Mouse (Mus musculus) embryonic facial prominence, embryonic 11.5 days (tissue): ENCODE data around the gene Hao2. TPM values are rescaled to one million over a fixed set of nuclear protein-coding genes. Genes with fewer than 3 reads are reported as not detected.

ENCODE experiments used
- ATAC-seq: fragments of 200-750 bp; cut with Nextera tagmentation; replicated peaks from 2 replicates; pipeline ENCODE4 v1.8.0; 2017; ENCODE audit warnings: low read depth; ENCODE audit not compliant: insufficient number of reproducible peaks, low FRiP score, low TSS enrichment
- DNase-seq: peaks from one replicate; pipeline ENCODE4 v3.0.0-alpha.2; 2015; ENCODE audit warnings: low spot score
- H3K27ac ChIP-seq: fragments of 300-500 bp; sonication (generic); replicated peaks from 2 replicates; pipeline ENCODE4 v1.5.1; 2014; ENCODE audit warnings: mild to moderate bottlenecking, low read depth, low read length, control low read depth
- H3K27me3 ChIP-seq: fragments of 300-500 bp; sonication (generic); 2 replicates; pipeline ENCODE4 v1.6.1; 2014; ENCODE audit warnings: mild to moderate bottlenecking, low read length, moderate library complexity, mixed read lengths; ENCODE audit not compliant: control insufficient read depth, insufficient read depth
- H3K36me3 ChIP-seq: fragments of 300-500 bp; sonication (generic); replicated peaks from 2 replicates; pipeline ENCODE4 v1.6.1; 2014; ENCODE audit warnings: low read depth, mild to moderate bottlenecking, low read length, moderate library complexity, mixed read lengths; ENCODE audit not compliant: control insufficient read depth, insufficient read depth
- H3K4me1 ChIP-seq: fragments of 300-500 bp; sonication (generic); 2 replicates; pipeline ENCODE4 v1.6.1; 2014; ENCODE audit warnings: low read length, mixed read lengths; ENCODE audit not compliant: control insufficient read depth, insufficient read depth
- H3K4me2 ChIP-seq: fragments of 300-500 bp; sonication (generic); 2 replicates; pipeline ENCODE4 v1.6.1; 2014; ENCODE audit warnings: low read depth, mild to moderate bottlenecking, control low read depth, low read length, moderate library complexity
- H3K4me3 ChIP-seq: fragments of 300-500 bp; sonication (generic); 2 replicates; pipeline ENCODE4 v1.5.1; 2014; ENCODE audit warnings: low read depth, low read length, control low read depth
- H3K9ac ChIP-seq: fragments of 300-500 bp; sonication (generic); replicated peaks from 2 replicates; pipeline ENCODE4 v1.6.1; 2014; ENCODE audit warnings: mild to moderate bottlenecking, control low read depth, low read length
- H3K9me3 ChIP-seq: fragments of 300-500 bp; sonication (generic); replicated peaks from 2 replicates; pipeline ENCODE4 v1.6.1; 2016; ENCODE audit warnings: mild to moderate bottlenecking, low read length, inconsistent platforms, mixed read lengths; ENCODE audit not compliant: control insufficient read depth
- WGBS: fragments of 180-500 bp; shearing (Covaris S2); extraction: QIAGEN DNeasy Blood & Tissue Kit; methylation state at CpG from one replicate; pipeline ENCODE4 v1.1.7; 2014; 5-methylcytosine and 5-hydroxymethylcytosine counted together
- polyA plus RNA-seq: library from polyadenylated mRNA; unstranded; fragments of >200 nt; fragmentation: Nextera tagmentation; extraction: Ambion mirVana; gene quantifications from 2 replicates; pipeline ENCODE4 v1.2.1, GENCODE M21; 2014

Hao2 gene
- polyA plus RNA-seq, 1 experiment from 2014 or later = not detected

DNA sequence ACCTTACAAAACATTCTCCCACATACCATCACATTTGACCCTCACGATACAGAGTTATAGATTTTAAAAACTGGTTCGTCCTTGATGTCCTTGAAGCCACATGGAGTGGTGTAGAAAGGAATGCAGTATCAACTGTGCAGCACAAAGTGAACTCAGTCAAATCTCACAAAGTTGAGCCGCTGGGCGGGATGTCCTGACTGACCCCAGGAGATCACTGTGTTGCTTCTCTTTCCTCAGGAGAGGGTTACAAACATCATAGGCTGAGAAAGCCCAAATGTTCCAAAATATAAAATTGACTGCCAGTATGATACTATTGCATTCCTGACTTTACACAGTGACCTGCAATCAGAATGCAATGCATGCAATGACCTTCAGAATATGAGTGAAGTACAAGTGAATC, 2.6 kb downstream of the Hao2 start:
- H3K36me3 ChIP-seq = no peaks in the 10 kb centered on the region
- 89% methylated on average over 4 of the region's 4 CpGs for WGBS
- H3K4me2 ChIP-seq = no peak overlapping the region
- no peak overlapping the region for H3K27ac ChIP-seq
- no peaks in the 10 kb centered on the region for H3K9me3 ChIP-seq
- DNase-seq (no peak), ATAC-seq (no peak)
- H3K4me3 ChIP-seq = no peak overlapping the region
- no peaks in the 10 kb centered on the region for H3K4me1 ChIP-seq
- no peaks in the 10 kb centered on the region for H3K27me3 ChIP-seq
- H3K9ac ChIP-seq = no peak overlapping the region

DNA sequence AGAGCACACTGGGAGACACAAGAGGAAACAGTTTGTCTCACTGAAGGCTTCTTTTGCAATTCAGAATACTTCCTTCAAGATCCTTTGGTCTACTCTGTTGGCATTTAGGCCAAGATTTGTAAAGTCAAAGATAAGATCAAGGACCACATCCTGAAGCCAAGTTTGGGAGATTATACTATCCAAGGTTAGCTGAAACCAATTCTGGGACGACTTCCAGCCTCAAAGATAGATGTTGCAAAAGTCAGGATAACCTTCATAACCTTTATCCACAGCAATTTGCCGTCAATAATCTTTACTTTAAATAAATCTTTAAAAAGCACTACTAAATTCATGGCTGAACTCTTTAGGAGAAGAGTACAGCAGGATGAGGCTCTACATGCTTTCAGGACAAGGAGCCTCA, 4.8 kb downstream of the Hao2 start:
- Histone ChIP-seq H3K4me1 (no peaks in the 10 kb centered on the region), H3K9me3 (no peaks in the 10 kb centered on the region), H3K4me3 (no peak overlapping the region), H3K27ac (no peak overlapping the region), H3K36me3 (no peaks in the 10 kb centered on the region), H3K27me3 (no peaks in the 10 kb centered on the region), H3K4me2 (no peak overlapping the region), H3K9ac (no peak overlapping the region)
- ATAC-seq (no peak), DNase-seq (no peak)
- WGBS = 78% methylated on average over 2 of the region's 2 CpGs

DNA sequence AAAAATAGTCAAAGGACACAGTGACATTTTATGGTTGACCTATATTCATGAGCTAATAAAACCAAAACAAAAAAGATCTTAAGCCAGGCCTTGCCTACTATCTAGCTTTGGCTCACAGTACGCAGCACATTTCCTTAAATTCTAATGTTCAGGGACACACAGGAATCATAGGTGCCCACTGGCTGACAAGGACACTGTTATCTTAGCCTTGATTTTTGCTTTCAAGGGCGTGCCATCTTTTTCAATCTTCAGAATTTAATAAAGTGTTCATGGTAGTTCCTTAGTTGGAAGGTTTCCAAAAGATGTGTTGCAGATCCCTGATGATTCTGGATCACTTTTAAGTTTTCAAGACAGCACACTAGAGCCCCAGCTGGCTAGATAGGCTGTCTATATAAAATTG, 12.2 kb downstream of the Hao2 start:
- no peak overlapping the region for H3K4me3 ChIP-seq
- no peaks in the 10 kb centered on the region for H3K4me1 ChIP-seq
- H3K9me3 ChIP-seq = no peaks in the 10 kb centered on the region
- ATAC-seq (no peak), DNase-seq (no peak)
- no peaks in the 10 kb centered on the region for H3K36me3 ChIP-seq
- no peak overlapping the region for H3K27ac ChIP-seq
- no peak overlapping the region for H3K4me2 ChIP-seq
- H3K9ac ChIP-seq = no peak overlapping the region
- no peaks in the 10 kb centered on the region for H3K27me3 ChIP-seq
- WGBS = 84% methylated on average over 2 of the region's 2 CpGs

DNA sequence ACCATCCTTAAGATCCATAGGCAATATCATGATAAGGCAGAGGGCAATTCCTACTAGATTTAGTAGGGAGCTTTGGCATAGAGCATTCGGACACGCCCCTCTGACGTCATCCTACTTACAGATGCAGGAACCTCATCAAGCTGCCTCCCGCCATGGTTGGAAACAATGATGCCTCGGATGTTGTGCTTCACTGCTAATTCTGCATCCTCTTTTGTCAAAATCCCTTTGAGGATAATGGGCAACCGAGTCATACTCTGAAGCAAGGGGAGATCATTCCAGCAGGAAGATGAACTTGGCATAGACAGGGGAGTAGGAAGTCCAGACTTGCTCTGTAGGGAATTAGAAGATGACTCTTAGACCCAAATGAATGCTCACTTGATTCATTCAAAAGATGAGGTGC, 12.8 kb downstream of the Hao2 start:
- no peak overlapping the region for H3K4me2 ChIP-seq
- H3K9me3 ChIP-seq = no peaks in the 10 kb centered on the region
- ATAC-seq (no peak), DNase-seq (no peak)
- no peaks in the 10 kb centered on the region for H3K36me3 ChIP-seq
- no peaks in the 10 kb centered on the region for H3K4me1 ChIP-seq
- 72% methylated on average over 6 of the region's 6 CpGs for WGBS
- no peak overlapping the region for H3K9ac ChIP-seq
- H3K27me3 ChIP-seq = no peaks in the 10 kb centered on the region
- H3K4me3 ChIP-seq = no peak overlapping the region
- H3K27ac ChIP-seq = no peak overlapping the region

GRCm38 (mm10) chr3:98868219-98868618, 24.8 kb downstream of the Hao2 start:
- no peaks in the 10 kb centered on the region for H3K36me3 ChIP-seq
- no peak for ATAC-seq
- H3K9ac ChIP-seq = no peak overlapping the region
- no peaks in the 10 kb centered on the region for H3K27me3 ChIP-seq
- no peak overlapping the region for H3K4me2 ChIP-seq
- H3K9me3 ChIP-seq = no peaks in the 10 kb centered on the region
- no peak for DNase-seq
- H3K4me1 ChIP-seq = no peaks in the 10 kb centered on the region
- 72% methylated on average over 2 of the region's 2 CpGs for WGBS
- H3K4me3 ChIP-seq = no peak overlapping the region
- no peak overlapping the region for H3K27ac ChIP-seq

GRCm38 (mm10) chr3:98862800-98863199, 30.2 kb downstream of the Hao2 start:
- Histone ChIP-seq H3K9ac (no peak overlapping the region), H3K4me2 (no peak overlapping the region), H3K27me3 (no peaks in the 10 kb centered on the region), H3K36me3 (no peaks in the 10 kb centered on the region), H3K4me3 (no peak overlapping the region), H3K27ac (no peak overlapping the region), H3K9me3 (no peaks in the 10 kb centered on the region), H3K4me1 (no peaks in the 10 kb centered on the region)
- no peak for DNase-seq
- WGBS = 100% methylated on average over 1 of the region's 1 CpGs
- no peak for ATAC-seq

- no peak within 1 kb of the TSS for H3K4me3 ChIP-seq
- WGBS = 83% methylated on average over 3 of the region's 3 CpGs
- no peaks in the 10 kb centered on the region for H3K9me3 ChIP-seq
- H3K9ac ChIP-seq = no peak within 1 kb of the TSS
- no peaks in the 10 kb centered on the region for H3K4me1 ChIP-seq
- no peaks in the 10 kb centered on the region for H3K27me3 ChIP-seq
- no peak within 1 kb of the TSS for H3K4me2 ChIP-seq
- no peak within 1 kb of the TSS for H3K27ac ChIP-seq
- H3K36me3 ChIP-seq = no peaks in the 10 kb centered on the region
- ATAC-seq (no peak), DNase-seq (no peak)
Measured at GRCm38 (mm10) chr3:98859576-98859975, 33.5 kb downstream of the Hao2 start, which contains the start of gene Hsd3b1. Gene Hsd3b1 (minus strand): TSS chr3:98859794.

DNA sequence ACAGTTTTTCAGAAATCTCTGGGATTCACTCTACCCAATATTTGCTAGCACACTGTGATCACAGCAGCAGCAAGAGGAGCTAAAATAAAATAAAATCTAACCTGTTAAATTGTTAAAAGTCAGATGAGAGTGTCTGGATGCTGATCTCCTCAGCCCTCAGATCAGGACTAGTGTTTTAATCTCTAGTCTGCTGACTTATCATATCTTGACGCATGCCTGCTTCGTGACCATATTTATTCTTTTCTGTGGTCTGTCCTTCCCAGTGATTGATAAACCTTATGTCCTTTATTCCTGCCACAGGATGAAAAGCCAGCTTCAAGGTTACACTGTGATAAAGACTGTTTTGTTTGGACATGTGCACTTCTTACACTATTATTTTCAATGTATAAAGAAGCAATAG, 35.0 kb downstream of the Hao2 start:
- Histone ChIP-seq H3K4me1 (no peaks in the 10 kb centered on the region), H3K9me3 (no peaks in the 10 kb centered on the region), H3K4me3 (no peak overlapping the region), H3K27me3 (no peaks in the 10 kb centered on the region), H3K27ac (no peak overlapping the region), H3K9ac (no peak overlapping the region), H3K36me3 (no peaks in the 10 kb centered on the region), H3K4me2 (no peak overlapping the region)
- DNase-seq (no peak), ATAC-seq (no peak)
- WGBS = 80% methylated on average over 2 of the region's 2 CpGs
